Mouse (Mus musculus): ENCODE data around the gene Ubxn4. TPM values are rescaled to one million over a fixed set of nuclear protein-coding genes. Genes with fewer than 3 reads are reported as not detected.

Gene Ubxn4
- polyA plus RNA-seq, 1 experiment from 2014 or later: 81.0 TPM

GRCm38 (mm10) chr1:128278563-128278962 is 34.8 kb downstream of the Ubxn4 start:
- Histone ChIP-seq H3K27ac (no peak overlapping the region), H3K4me1 (no peaks in the 10 kb centered on the region), H3K9ac (no peak overlapping the region), H3K4me2 (no peak overlapping the region), H3K9me3 (replicated peaks) (no peaks in the 10 kb centered on the region), H3K36me3 (ENCODE audit: poor library complexity, severe bottlenecking) (peaks cover 81% of the 10 kb centered on the region), H3K27me3 (no peaks in the 10 kb centered on the region), H3K4me3 (no peak overlapping the region)
- no peak for ATAC-seq
- 97% methylated on average over 3 of the region's 3 CpGs for WGBS

GRCm38 (mm10) chr1:128281753-128282152 is 38.0 kb downstream of the Ubxn4 start:
- Histone ChIP-seq H3K27ac (no peak overlapping the region), H3K36me3 (ENCODE audit: poor library complexity, severe bottlenecking) (peaks cover 55% of the 10 kb centered on the region), H3K9me3 (replicated peaks) (no peaks in the 10 kb centered on the region), H3K4me3 (no peak overlapping the region), H3K27me3 (no peaks in the 10 kb centered on the region), H3K9ac (no peak overlapping the region), H3K4me2 (no peak overlapping the region), H3K4me1 (no peaks in the 10 kb centered on the region)
- ATAC-seq: no peak
- WGBS: over 99% methylated on average over 3 of the region's 3 CpGs

DNA sequence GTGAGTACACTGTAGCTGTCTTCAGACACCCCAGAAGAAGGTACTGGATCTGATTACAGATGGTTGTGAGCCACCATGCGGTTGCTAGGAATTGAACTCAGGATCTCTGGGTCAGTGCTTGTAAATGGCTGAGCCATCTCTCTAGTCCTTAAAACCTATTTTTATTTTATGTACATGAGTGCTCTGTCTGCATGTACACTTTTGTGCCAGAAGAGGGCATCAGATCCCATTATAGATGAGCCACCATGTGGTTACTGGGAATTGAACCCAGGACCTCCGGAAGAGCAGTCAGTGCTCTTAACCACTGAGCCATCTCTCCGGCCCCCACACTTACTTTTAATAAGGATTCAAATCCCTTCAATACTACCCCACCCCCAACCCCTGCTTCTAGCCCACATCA is 39.2 kb downstream of the Ubxn4 start:
- H3K4me1 ChIP-seq: no peaks in the 10 kb centered on the region
- H3K27ac ChIP-seq: no peak overlapping the region
- H3K36me3 ChIP-seq (ENCODE audit: poor library complexity, severe bottlenecking): peaks cover 43% of the 10 kb centered on the region
- H3K9me3 ChIP-seq (replicated peaks): no peaks in the 10 kb centered on the region
- no peak overlapping the region for H3K9ac ChIP-seq
- no peak for ATAC-seq
- H3K4me3 ChIP-seq: no peak overlapping the region
- no peaks in the 10 kb centered on the region for H3K27me3 ChIP-seq
- H3K4me2 ChIP-seq: no peak overlapping the region
- 99% methylated on average over 3 of the region's 3 CpGs for WGBS

GRCm38 (mm10) chr1:128284157-128284690 is 40.5 kb downstream of the Ubxn4 start:
- H3K4me3 ChIP-seq: no peak overlapping the region
- H3K9ac ChIP-seq: no peak overlapping the region
- no peaks in the 10 kb centered on the region for H3K9me3 ChIP-seq (replicated peaks)
- H3K4me1 ChIP-seq: no peaks in the 10 kb centered on the region
- no peak for ATAC-seq
- no peak overlapping the region for H3K4me2 ChIP-seq
- no peak overlapping the region for H3K27ac ChIP-seq
- WGBS: 87% methylated on average over 8 of the region's 8 CpGs
- H3K36me3 ChIP-seq (ENCODE audit: poor library complexity, severe bottlenecking): peaks cover 31% of the 10 kb centered on the region
- H3K27me3 ChIP-seq: no peaks in the 10 kb centered on the region

- no peaks in the 10 kb centered on the region for H3K9me3 ChIP-seq (replicated peaks)
- WGBS: 77% methylated on average over 9 of the region's 9 CpGs
- no peak overlapping the region for H3K9ac ChIP-seq
- H3K4me1 ChIP-seq: no peaks in the 10 kb centered on the region
- no peaks in the 10 kb centered on the region for H3K27me3 ChIP-seq
- H3K27ac ChIP-seq: no peak overlapping the region
- peaks cover 22% of the 10 kb centered on the region for H3K36me3 ChIP-seq (ENCODE audit: poor library complexity, severe bottlenecking)
- ATAC-seq: peak; percentile 45; the same call in 1 of the 2 replicates
- no peak overlapping the region for H3K4me2 ChIP-seq
- H3K4me3 ChIP-seq: no peak overlapping the region
Measured at GRCm38 (mm10) chr1:128285136-128285535, 41.4 kb downstream of the Ubxn4 start.

- 0 out of 2 replicates have a peak, but pooled peaks have one; percentile 46 for ATAC-seq
- Histone ChIP-seq H3K9me3 (replicated peaks) (no peaks in the 10 kb centered on the region), H3K27ac (no peak overlapping the region), H3K4me3 (no peak overlapping the region), H3K9ac (no peak overlapping the region), H3K27me3 (no peaks in the 10 kb centered on the region), H3K36me3 (ENCODE audit: poor library complexity, severe bottlenecking) (0 out of 2 replicates have a peak, but pooled peaks cover 3% of the 10 kb centered on the region), H3K4me2 (no peak overlapping the region), H3K4me1 (no peaks in the 10 kb centered on the region)
- 87% methylated on average over 5 of the region's 5 CpGs for WGBS
Measured at GRCm38 (mm10) chr1:128290295-128290694, 46.5 kb downstream of the Ubxn4 start.

DNA sequence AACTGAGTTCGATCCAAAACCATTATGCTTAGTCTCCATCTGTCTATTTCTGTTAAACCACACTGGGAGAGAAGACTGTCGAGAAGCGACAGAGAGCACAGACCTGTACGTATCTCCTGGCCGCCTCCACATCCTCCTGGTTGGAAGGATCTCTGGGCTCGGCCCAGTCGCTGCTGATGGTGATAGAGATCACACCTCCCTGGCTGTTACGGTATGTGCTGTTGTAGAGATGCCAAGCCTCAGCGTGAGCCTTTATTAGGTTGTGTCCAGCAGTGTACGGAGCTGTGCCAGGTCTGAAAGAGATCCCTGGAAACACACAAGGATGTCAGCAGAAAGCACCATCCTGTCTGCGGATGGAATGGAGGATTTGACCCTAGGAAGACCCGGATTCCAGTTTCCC is 49.8 kb downstream of the Ubxn4 start:
- H3K4me1 ChIP-seq: no peaks in the 10 kb centered on the region
- no peaks in the 10 kb centered on the region for H3K36me3 ChIP-seq (ENCODE audit: poor library complexity, severe bottlenecking)
- H3K27ac ChIP-seq: no peak overlapping the region
- H3K9ac ChIP-seq: no peak overlapping the region
- no peak for ATAC-seq
- H3K4me3 ChIP-seq: no peak overlapping the region
- no peaks in the 10 kb centered on the region for H3K27me3 ChIP-seq
- no peak overlapping the region for H3K4me2 ChIP-seq
- 90% methylated on average over 12 of the region's 12 CpGs for WGBS
- H3K9me3 ChIP-seq (replicated peaks): no peaks in the 10 kb centered on the region

- no peak overlapping the region for H3K27ac ChIP-seq
- no peak overlapping the region for H3K4me3 ChIP-seq
- no peaks in the 10 kb centered on the region for H3K27me3 ChIP-seq
- H3K4me1 ChIP-seq: no peaks in the 10 kb centered on the region
- 83% methylated on average over 8 of the region's 8 CpGs for WGBS
- no peaks in the 10 kb centered on the region for H3K9me3 ChIP-seq (replicated peaks)
- H3K36me3 ChIP-seq (ENCODE audit: poor library complexity, severe bottlenecking): no peaks in the 10 kb centered on the region
- H3K9ac ChIP-seq: no peak overlapping the region
- no peak overlapping the region for H3K4me2 ChIP-seq
- ATAC-seq: 0 out of 2 replicates have a peak, but pooled peaks have one; percentile 33
Measured at GRCm38 (mm10) chr1:128295296-128295695, 51.5 kb downstream of the Ubxn4 start.

- no peak overlapping the region for H3K9ac ChIP-seq
- no peaks in the 10 kb centered on the region for H3K36me3 ChIP-seq (ENCODE audit: poor library complexity, severe bottlenecking)
- no peak overlapping the region for H3K4me2 ChIP-seq
- no peaks in the 10 kb centered on the region for H3K27me3 ChIP-seq
- H3K4me1 ChIP-seq: no peaks in the 10 kb centered on the region
- ATAC-seq: 0 out of 2 replicates have a peak, but pooled peaks have one; percentile 34
- WGBS: 65% methylated on average over 5 of the region's 5 CpGs
- no peaks in the 10 kb centered on the region for H3K9me3 ChIP-seq (replicated peaks)
- H3K4me3 ChIP-seq: no peak overlapping the region
- no peak overlapping the region for H3K27ac ChIP-seq
Measured at GRCm38 (mm10) chr1:128295717-128296528, 52.2 kb downstream of the Ubxn4 start.

- H3K4me3 ChIP-seq: no peak overlapping the region
- ATAC-seq: peak; percentile 74
- peak overlapping the region; percentile 23; the same call in 1 of the 2 replicates for H3K4me2 ChIP-seq
- no peaks in the 10 kb centered on the region for H3K27me3 ChIP-seq
- WGBS: 75% methylated on average over 16 of the region's 16 CpGs
- no peak overlapping the region for H3K9ac ChIP-seq
- no peaks in the 10 kb centered on the region for H3K36me3 ChIP-seq (ENCODE audit: poor library complexity, severe bottlenecking)
- no peak overlapping the region for H3K27ac ChIP-seq
- H3K9me3 ChIP-seq (replicated peaks): no peaks in the 10 kb centered on the region
- no peaks in the 10 kb centered on the region for H3K4me1 ChIP-seq
Measured at GRCm38 (mm10) chr1:128303900-128304299, 60.1 kb downstream of the Ubxn4 start.

DNA sequence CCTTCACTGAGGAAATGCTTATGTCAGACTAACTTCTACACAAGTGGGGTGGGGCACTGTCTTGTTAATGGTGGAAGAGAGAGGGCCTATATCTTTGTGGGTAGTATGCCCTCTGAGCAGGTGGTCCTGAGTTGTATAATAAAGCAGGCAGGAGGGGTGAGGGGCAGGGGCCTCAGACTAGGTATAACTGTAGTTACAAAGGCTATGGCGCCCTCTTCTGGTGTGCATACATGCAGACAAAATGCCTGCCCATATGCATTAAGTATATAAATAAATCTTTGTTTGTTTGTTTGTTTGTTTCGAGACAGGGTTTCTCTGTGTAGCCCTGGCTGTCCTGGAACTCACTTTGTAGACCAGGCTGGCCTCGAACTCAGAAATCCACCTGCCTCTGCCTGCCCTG is 65.3 kb downstream of the Ubxn4 start:
- Histone ChIP-seq H3K9ac (no peak overlapping the region), H3K4me3 (no peak overlapping the region), H3K4me1 (no peaks in the 10 kb centered on the region), H3K27ac (no peak overlapping the region), H3K27me3 (no peaks in the 10 kb centered on the region), H3K9me3 (replicated peaks) (no peaks in the 10 kb centered on the region), H3K36me3 (ENCODE audit: poor library complexity, severe bottlenecking) (no peaks in the 10 kb centered on the region), H3K4me2 (no peak overlapping the region)
- ATAC-seq: no peak
- WGBS: 80% methylated on average over 3 of the region's 3 CpGs

GRCm38 (mm10) chr1:128314665-128315064 is 70.9 kb downstream of the Ubxn4 start:
- no peak overlapping the region for H3K9ac ChIP-seq
- no peaks in the 10 kb centered on the region for H3K4me1 ChIP-seq
- H3K27ac ChIP-seq: no peak overlapping the region
- H3K9me3 ChIP-seq (replicated peaks): no peaks in the 10 kb centered on the region
- H3K4me3 ChIP-seq: no peak overlapping the region
- H3K36me3 ChIP-seq (ENCODE audit: poor library complexity, severe bottlenecking): no peaks in the 10 kb centered on the region
- no peaks in the 10 kb centered on the region for H3K27me3 ChIP-seq
- 83% methylated on average over 4 of the region's 4 CpGs for WGBS
- ATAC-seq: no peak
- no peak overlapping the region for H3K4me2 ChIP-seq
